Mouse (Mus musculus): ENCODE data around the gene Vmn1r40.

GRCm38 (mm10) chr6:89658342-89658741, 49.0 kb upstream of the Vmn1r40 start:
- TF ChIP-seq CTCF (IDR thresholded peaks at IDR 0.05; ENCODE audit: control insufficient read depth, insufficient read depth, insufficient read length), result no peak
- no peak for TF ChIP-seq CEBPB (IDR thresholded peaks at IDR 0.05; ENCODE audit: low read depth)
